In the genomic region with DNA sequence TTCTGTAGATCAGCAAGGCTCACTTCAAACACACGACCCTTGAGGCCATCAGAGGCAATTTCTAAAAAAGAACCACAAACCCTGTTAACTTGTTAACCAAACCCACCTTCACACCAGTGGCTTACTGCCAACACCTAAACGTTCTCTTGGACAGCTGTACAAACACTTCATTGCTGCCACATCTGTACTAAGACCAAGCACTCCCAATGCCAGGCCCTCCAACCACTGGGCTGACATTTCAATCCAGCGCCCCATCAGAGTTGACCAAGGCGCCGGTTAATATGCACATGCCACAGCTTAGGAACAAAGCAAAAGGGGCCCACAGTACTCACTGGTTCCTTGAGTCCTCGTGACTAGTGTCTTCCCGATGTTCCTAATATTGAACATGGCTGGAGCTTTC, we compare ENCODE assay signal across 8 mouse cellular contexts. TPM values are rescaled to one million over a fixed set of nuclear protein-coding genes. Genes with fewer than 3 reads are reported as not detected.
DNase-seq lines count a peak whose midpoint lies in the region; ATAC-seq lines count a peak whose summit lies in the region.

No protein-coding gene starts in this region.

- peak overlapping the region; percentile 100 for H3K9ac ChIP-seq in kidney, embryonic 15.5 days
- H3K9ac ChIP-seq in hindbrain, embryonic 12.5 days, result peak overlapping the region; percentile 99
- peak overlapping the region; percentile 94 for H3K9ac ChIP-seq in lung, embryonic 15.5 days

- intact Hi-C loops in left cerebral cortex, postnatal 10 days (cut with DNase I), result no loop called here

- DNase-seq in kidney, adult 18-20 months, result no peak
- DNase-seq in urinary bladder, postnatal 4 days (ENCODE audit: low spot score in 2 of 2), result no peak
- DNase-seq in left cerebral cortex, adult 9 months (ENCODE audit: low spot score in 2 of 2), result no peak
- DNase-seq in left cerebral cortex, postnatal 10 days (ENCODE audit: extremely low spot score in 1 of 2, low spot score in 2 of 2), result no peak

- 0 out of 2 replicates have a peak overlapping the region, but pooled peaks have one; percentile 91 for H3K27ac ChIP-seq in kidney, embryonic 15.5 days
- no peak overlapping the region for H3K27ac ChIP-seq in brown adipose tissue, adult 24 weeks (replicated peaks; ENCODE audit: low read depth, low read length)
- H3K27ac ChIP-seq in hindbrain, embryonic 12.5 days, result no peak overlapping the region
- peak overlapping the region; percentile 84; the same call in 1 of the 2 replicates for H3K27ac ChIP-seq in lung, embryonic 15.5 days

- H3K4me2 ChIP-seq in kidney, embryonic 15.5 days, result peak overlapping the region; percentile 82
- H3K4me2 ChIP-seq in hindbrain, embryonic 12.5 days (replicated peaks), result peak overlapping the region; percentile 85
- peak overlapping the region; percentile 80 for H3K4me2 ChIP-seq in lung, embryonic 15.5 days

- peaks cover 50% of the 10 kb centered on the region for H3K36me3 ChIP-seq in kidney, embryonic 15.5 days
- H3K36me3 ChIP-seq in hindbrain, embryonic 12.5 days, result peaks cover 43% of the 10 kb centered on the region
- H3K36me3 ChIP-seq in lung, embryonic 15.5 days, result peaks cover 47% of the 10 kb centered on the region

- no peaks in the 10 kb centered on the region for H3K9me3 ChIP-seq in kidney, embryonic 15.5 days (replicated peaks)
- H3K9me3 ChIP-seq in hindbrain, embryonic 12.5 days (replicated peaks), result no peaks in the 10 kb centered on the region
- H3K9me3 ChIP-seq in lung, embryonic 15.5 days, result no peaks in the 10 kb centered on the region

- ATAC-seq in kidney, embryonic 15.5 days (replicated peaks; ENCODE audit: low FRiP score), result no peak
- ATAC-seq in hindbrain, embryonic 12.5 days (ENCODE audit: low FRiP score), result no peak
- ATAC-seq in lung, embryonic 15.5 days (ENCODE audit: borderline replicate concordance, extremely low read depth, low FRiP score, low TSS enrichment), result no peak

- WGBS in kidney, embryonic 15.5 days, result 10% methylated on average over 7 of the region's 7 CpGs
- WGBS in hindbrain, embryonic 12.5 days, result 14% methylated on average over 7 of the region's 7 CpGs
- 3% methylated on average over 7 of the region's 7 CpGs for WGBS in lung, embryonic 15.5 days

- no peaks in the 10 kb centered on the region for H3K27me3 ChIP-seq in kidney, embryonic 15.5 days
- H3K27me3 ChIP-seq in hindbrain, embryonic 12.5 days, result no peaks in the 10 kb centered on the region
- H3K27me3 ChIP-seq in lung, embryonic 15.5 days, result no peaks in the 10 kb centered on the region

- peaks cover 22% of the 10 kb centered on the region for H3K4me1 ChIP-seq in kidney, embryonic 15.5 days
- H3K4me1 ChIP-seq in brown adipose tissue, adult 24 weeks (ENCODE audit: control insufficient read depth, insufficient read depth, insufficient read length, low read length), result peaks cover 6% of the 10 kb centered on the region; the same call in 1 of the 2 replicates
- peaks cover 17% of the 10 kb centered on the region for H3K4me1 ChIP-seq in hindbrain, embryonic 12.5 days
- peaks cover 14% of the 10 kb centered on the region for H3K4me1 ChIP-seq in lung, embryonic 15.5 days

- H3K4me3 ChIP-seq in kidney, embryonic 15.5 days (replicated peaks), result peak overlapping the region; percentile 97
- peak overlapping the region; percentile 91 for H3K4me3 ChIP-seq in brown adipose tissue, adult 24 weeks (ENCODE audit: insufficient read depth, low read depth, low read length)
- H3K4me3 ChIP-seq in hindbrain, embryonic 12.5 days, result peak overlapping the region; percentile 93
- peak overlapping the region; percentile 96 for H3K4me3 ChIP-seq in lung, embryonic 15.5 days

RNA-seq across cellular contexts. Expression of a gene that starts 1.1 kb away (rescaled TPM):
- 1,242 and 1,382 TPM in 2 replicates for polyA plus RNA-seq in kidney, embryonic 15.5 days (2015; fragmentation: Nextera tagmentation; extraction: Ambion mirVana)
- 563 and 700 TPM in 2 replicates for polyA plus RNA-seq in brown adipose tissue, adult 24 weeks (2012; ENCODE audit: insufficient read depth, insufficient read length, missing spikeins)
- 842 and 871 TPM in 2 replicates for polyA plus RNA-seq in hindbrain, embryonic 12.5 days (2016; fragmentation: Nextera tagmentation; extraction: Ambion mirVana)
- 1,266 and 1,287 TPM in 2 replicates for polyA plus RNA-seq in lung, embryonic 15.5 days (2015; fragmentation: Nextera tagmentation; extraction: Ambion mirVana)
- 100 to 1,000 TPM; 421 to 422 TPM for total RNA-seq in left cerebral cortex, postnatal 10 days (2021)

Comparison
In these comparisons a context has a peak if more than half of its experiments do, and no peak if none do; other contexts are left out.
1. H3K27ac ChIP-seq: peak in kidney, embryonic 15.5 days (single experiment) and lung, embryonic 15.5 days (single experiment); none in brown adipose tissue, adult 24 weeks (single experiment) and hindbrain, embryonic 12.5 days (single experiment).
2. Peak in every context shown above with its lines, with median percentiles within 50 percentile points of each other: H3K4me2 ChIP-seq, H3K4me3 ChIP-seq and H3K9ac ChIP-seq.